Mouse (Mus musculus): ENCODE results near the gene Tstd2. TPM values are rescaled to one million over a fixed set of nuclear protein-coding genes. Genes with fewer than 3 reads are reported as not detected.

Gene Tstd2
- polyA plus RNA-seq, 1 experiment = 6.5 TPM

GRCm38 (mm10) chr4:46094916-46095825, 43.3 kb downstream of the Tstd2 start:
- TF ChIP-seq CTCF (IDR thresholded peaks at IDR 0.05; ENCODE audit: extremely low read depth, insufficient read length, insufficient replicate concordance, low read depth, low read length) (no peak), POLR2A (IDR thresholded peaks at IDR 0.05; ENCODE audit: low read depth, low read length) (no peak)
- WGBS = 62% methylated on average over 15 of the region's 15 CpGs

GRCm38 (mm10) chr4:46092429-46093076, 45.9 kb downstream of the Tstd2 start:
- no peak for TF ChIP-seq CTCF (IDR thresholded peaks at IDR 0.05; ENCODE audit: extremely low read depth, insufficient read length, insufficient replicate concordance, low read depth, low read length)
- TF ChIP-seq POLR2A (IDR thresholded peaks at IDR 0.05; ENCODE audit: low read depth, low read length) = no peak

More at GRCm38 (mm10) chr4:46094916-46095825, 43.3 kb downstream of the Tstd2 start:
- H3K27ac ChIP-seq (ENCODE audit: insufficient read depth, low read depth, low read length) = no peak overlapping the region
- no peaks in the 10 kb centered on the region for H3K4me1 ChIP-seq (ENCODE audit: control insufficient read depth, insufficient read depth, insufficient read length, low read length)
- no peaks in the 10 kb centered on the region for H3K36me3 ChIP-seq (ENCODE audit: control insufficient read depth, insufficient read depth, low read length)
- no peaks in the 10 kb centered on the region for H3K27me3 ChIP-seq (ENCODE audit: control insufficient read depth, insufficient read depth, low read length)
- no peak overlapping the region for H3K4me3 ChIP-seq (ENCODE audit: low read depth, low read length)

GRCm38 (mm10) chr4:46089524-46090125, 48.9 kb downstream of the Tstd2 start:
- no peaks in the 10 kb centered on the region for H3K36me3 ChIP-seq (ENCODE audit: control insufficient read depth, insufficient read depth, low read length)
- no peaks in the 10 kb centered on the region for H3K27me3 ChIP-seq (ENCODE audit: control insufficient read depth, insufficient read depth, low read length)
- TF ChIP-seq POLR2A (IDR thresholded peaks at IDR 0.05; ENCODE audit: low read depth, low read length) (no peak), CTCF (IDR thresholded peaks at IDR 0.05; ENCODE audit: extremely low read depth, insufficient read length, insufficient replicate concordance, low read depth, low read length) (no peak)
- H3K4me3 ChIP-seq (ENCODE audit: low read depth, low read length) = no peak overlapping the region
- 86% methylated on average over 14 of the region's 14 CpGs for WGBS
- H3K27ac ChIP-seq (ENCODE audit: insufficient read depth, low read depth, low read length) = no peak overlapping the region
- 0 out of 2 replicates have a peak, but pooled peaks cover 3% of the 10 kb centered on the region for H3K4me1 ChIP-seq (ENCODE audit: control insufficient read depth, insufficient read depth, insufficient read length, low read length)

More at GRCm38 (mm10) chr4:46092429-46093076, 45.9 kb downstream of the Tstd2 start:
- Histone ChIP-seq H3K4me3 (ENCODE audit: low read depth, low read length) (no peak overlapping the region), H3K4me1 (ENCODE audit: control insufficient read depth, insufficient read depth, insufficient read length, low read length) (0 out of 2 replicates have a peak, but pooled peaks cover 3% of the 10 kb centered on the region), H3K27me3 (ENCODE audit: control insufficient read depth, insufficient read depth, low read length) (no peaks in the 10 kb centered on the region), H3K36me3 (ENCODE audit: control insufficient read depth, insufficient read depth, low read length) (no peaks in the 10 kb centered on the region), H3K27ac (ENCODE audit: insufficient read depth, low read depth, low read length) (no peak overlapping the region)
- 62% methylated on average over 5 of the region's 5 CpGs for WGBS

- Histone ChIP-seq H3K4me1 (ENCODE audit: control insufficient read depth, insufficient read depth, insufficient read length, low read length) (0 out of 2 replicates have a peak, but pooled peaks cover 3% of the 10 kb centered on the region), H3K36me3 (ENCODE audit: control insufficient read depth, insufficient read depth, low read length) (no peaks in the 10 kb centered on the region), H3K27me3 (ENCODE audit: control insufficient read depth, insufficient read depth, low read length) (no peaks in the 10 kb centered on the region), H3K27ac (ENCODE audit: insufficient read depth, low read depth, low read length) (no peak overlapping the region), H3K4me3 (ENCODE audit: low read depth, low read length) (no peak overlapping the region)
- WGBS = 29% methylated on average over 5 of the region's 5 CpGs
- TF ChIP-seq POLR2A (IDR thresholded peaks at IDR 0.05; ENCODE audit: low read depth, low read length) (no peak), CTCF (IDR thresholded peaks at IDR 0.05; ENCODE audit: extremely low read depth, insufficient read length, insufficient replicate concordance, low read depth, low read length) (no peak)
These were observed 50.6 kb downstream of the Tstd2 start for GRCm38 (mm10) chr4:46087852-46088251.

- WGBS = 58% methylated on average over 7 of the region's 7 CpGs
- 0 out of 2 replicates have a peak, but pooled peaks cover 3% of the 10 kb centered on the region for H3K4me1 ChIP-seq (ENCODE audit: control insufficient read depth, insufficient read depth, insufficient read length, low read length)
- no peak for TF ChIP-seq POLR2A (IDR thresholded peaks at IDR 0.05; ENCODE audit: low read depth, low read length)
- TF ChIP-seq CTCF (IDR thresholded peaks at IDR 0.05; ENCODE audit: extremely low read depth, insufficient read length, insufficient replicate concordance, low read depth, low read length) = no peak
- no peaks in the 10 kb centered on the region for H3K36me3 ChIP-seq (ENCODE audit: control insufficient read depth, insufficient read depth, low read length)
- no peaks in the 10 kb centered on the region for H3K27me3 ChIP-seq (ENCODE audit: control insufficient read depth, insufficient read depth, low read length)
- no peak overlapping the region for H3K4me3 ChIP-seq (ENCODE audit: low read depth, low read length)
- no peak overlapping the region for H3K27ac ChIP-seq (ENCODE audit: insufficient read depth, low read depth, low read length)
These were observed 51.1 kb downstream of the Tstd2 start for GRCm38 (mm10) chr4:46087427-46087771.

GRCm38 (mm10) chr4:46086718-46087426, 51.6 kb downstream of the Tstd2 start:
- no peak for TF ChIP-seq CTCF (IDR thresholded peaks at IDR 0.05; ENCODE audit: extremely low read depth, insufficient read length, insufficient replicate concordance, low read depth, low read length)
- TF ChIP-seq POLR2A (IDR thresholded peaks at IDR 0.05; ENCODE audit: low read depth, low read length) = no peak
- Histone ChIP-seq H3K36me3 (ENCODE audit: control insufficient read depth, insufficient read depth, low read length) (no peaks in the 10 kb centered on the region), H3K4me1 (ENCODE audit: control insufficient read depth, insufficient read depth, insufficient read length, low read length) (0 out of 2 replicates have a peak, but pooled peaks cover 3% of the 10 kb centered on the region), H3K27ac (ENCODE audit: insufficient read depth, low read depth, low read length) (no peak overlapping the region), H3K4me3 (ENCODE audit: low read depth, low read length) (no peak overlapping the region), H3K27me3 (ENCODE audit: control insufficient read depth, insufficient read depth, low read length) (no peaks in the 10 kb centered on the region)
- 69% methylated on average over 18 of the region's 18 CpGs for WGBS
